Mouse (Mus musculus): ENCODE data around the gene Msln. TPM values are rescaled to one million over a fixed set of nuclear protein-coding genes. Genes with fewer than 3 reads are reported as not detected.

Msln gene
- polyA plus RNA-seq, 1 experiment from 2014 or later: 70.6 TPM

GRCm38 (mm10) chr17:25795609-25796092 is 41.5 kb upstream of the Msln start, which contains the start of gene AC134908.4:
Gene AC134908.4 (minus strand): TSS chr17:25795659.
- Histone ChIP-seq H3K36me3 (ENCODE audit: control insufficient read depth, insufficient read depth, low read length) (0 out of 2 replicates have a peak, but pooled peaks cover under 1% of the 10 kb centered on the region), H3K27me3 (ENCODE audit: control insufficient read depth, insufficient read depth, low read length) (no peaks in the 10 kb centered on the region), H3K4me3 (ENCODE audit: low read depth, low read length) (peak within 1 kb of the TSS; percentile 75), H3K9me3 (ENCODE audit: control insufficient read depth, low read length) (no peaks in the 10 kb centered on the region), H3K4me2 (replicated peaks; ENCODE audit: low read depth) (peak within 1 kb of the TSS; percentile 86), H3K9ac (ENCODE audit: low read length) (peak within 1 kb of the TSS; percentile 66), H3K4me1 (replicated peaks; ENCODE audit: control insufficient read depth, insufficient read depth) (peaks cover 3% of the 10 kb centered on the region; the same call in 1 of the 2 replicates), H3K27ac (replicated peaks) (peak within 1 kb of the TSS; percentile 8; the same call in 1 of the 2 replicates)
- DNase-seq (ENCODE audit: low spot score) (no peak), ATAC-seq (ENCODE audit: low FRiP score, low TSS enrichment) (no peak)
- no peak for TF ChIP-seq EP300 (optimal IDR thresholded peaks at IDR 0.05)
- 45% methylated on average over 6 of the region's 6 CpGs for WGBS

GRCm38 (mm10) chr17:25794998-25795397 is 40.8 kb upstream of the Msln start:
- Histone ChIP-seq H3K4me2 (replicated peaks; ENCODE audit: low read depth) (no peak overlapping the region), H3K9ac (ENCODE audit: low read length) (no peak overlapping the region), H3K27ac (replicated peaks) (0 out of 2 replicates have a peak overlapping the region, but pooled peaks have one; percentile 4), H3K27me3 (ENCODE audit: control insufficient read depth, insufficient read depth, low read length) (no peaks in the 10 kb centered on the region), H3K36me3 (ENCODE audit: control insufficient read depth, insufficient read depth, low read length) (peaks cover 3% of the 10 kb centered on the region; the same call in 1 of the 2 replicates), H3K9me3 (ENCODE audit: control insufficient read depth, low read length) (no peaks in the 10 kb centered on the region), H3K4me1 (replicated peaks; ENCODE audit: control insufficient read depth, insufficient read depth) (peaks cover 3% of the 10 kb centered on the region; the same call in 1 of the 2 replicates), H3K4me3 (ENCODE audit: low read depth, low read length) (no peak overlapping the region)
- ATAC-seq (ENCODE audit: low FRiP score, low TSS enrichment) (no peak), DNase-seq (ENCODE audit: low spot score) (no peak)
- whole genome bisulfite sequencing: 87% methylated on average over 17 of the region's 17 CpGs
- TF ChIP-seq EP300 (optimal IDR thresholded peaks at IDR 0.05) (no peak), CTCF (IDR thresholded peaks at IDR 0.05; ENCODE audit: low read depth) (no peak)

- no peak for ATAC-seq (ENCODE audit: low FRiP score, low TSS enrichment)
- WGBS: 69% methylated on average over 13 of the region's 13 CpGs
- Histone ChIP-seq H3K36me3 (ENCODE audit: control insufficient read depth, insufficient read depth, low read length) (peaks cover 9% of the 10 kb centered on the region; the same call in 1 of the 2 replicates), H3K4me1 (replicated peaks; ENCODE audit: control insufficient read depth, insufficient read depth) (peaks cover 3% of the 10 kb centered on the region; the same call in 1 of the 2 replicates), H3K9me3 (ENCODE audit: control insufficient read depth, low read length) (no peaks in the 10 kb centered on the region), H3K27ac (replicated peaks) (no peak overlapping the region), H3K4me3 (ENCODE audit: low read depth, low read length) (no peak overlapping the region), H3K9ac (ENCODE audit: low read length) (no peak overlapping the region), H3K4me2 (replicated peaks; ENCODE audit: low read depth) (no peak overlapping the region), H3K27me3 (ENCODE audit: control insufficient read depth, insufficient read depth, low read length) (no peaks in the 10 kb centered on the region)
- TF ChIP-seq CTCF (IDR thresholded peaks at IDR 0.05; ENCODE audit: low read depth) (no peak), EP300 (optimal IDR thresholded peaks at IDR 0.05) (no peak)
- no peak for DNase-seq (ENCODE audit: low spot score)
These were observed 40.0 kb upstream of the Msln start for GRCm38 (mm10) chr17:25794197-25794596.

- H3K27me3 ChIP-seq (ENCODE audit: control insufficient read depth, insufficient read depth, low read length): no peaks in the 10 kb centered on the region
- peak within 1 kb of the TSS; percentile 76 for H3K9ac ChIP-seq (ENCODE audit: low read length)
- TF ChIP-seq EP300 (optimal IDR thresholded peaks at IDR 0.05) (no peak), CTCF (IDR thresholded peaks at IDR 0.05; ENCODE audit: low read depth) (no peak)
- WGBS: under 1% methylated on average over 14 of the region's 14 CpGs
- H3K27ac ChIP-seq (replicated peaks): peak within 1 kb of the TSS; percentile 93
- H3K4me1 ChIP-seq (replicated peaks; ENCODE audit: control insufficient read depth, insufficient read depth): peaks cover 3% of the 10 kb centered on the region; the same call in 1 of the 2 replicates
- H3K4me3 ChIP-seq (ENCODE audit: low read depth, low read length): peak within 1 kb of the TSS; percentile 79
- H3K9me3 ChIP-seq (ENCODE audit: control insufficient read depth, low read length): no peaks in the 10 kb centered on the region
- ATAC-seq (ENCODE audit: low FRiP score, low TSS enrichment) (peak; percentile 50; the same call in 1 of the 2 replicates), DNase-seq (ENCODE audit: low spot score) (peak; percentile 68)
- peak within 1 kb of the TSS; percentile 87 for H3K4me2 ChIP-seq (replicated peaks; ENCODE audit: low read depth)
- peaks cover 9% of the 10 kb centered on the region; the same call in 1 of the 2 replicates for H3K36me3 ChIP-seq (ENCODE audit: control insufficient read depth, insufficient read depth, low read length)
These were observed 38.4 kb upstream of the Msln start, which contains the start of gene Fam173a for GRCm38 (mm10) chr17:25792615-25793014. Gene Fam173a (minus strand): TSS chr17:25792901.

- Histone ChIP-seq H3K27ac (replicated peaks) (peak overlapping the region; percentile 93), H3K4me2 (replicated peaks; ENCODE audit: low read depth) (peak overlapping the region; percentile 87), H3K36me3 (ENCODE audit: control insufficient read depth, insufficient read depth, low read length) (peaks cover 9% of the 10 kb centered on the region; the same call in 1 of the 2 replicates), H3K9me3 (ENCODE audit: control insufficient read depth, low read length) (no peaks in the 10 kb centered on the region), H3K4me1 (replicated peaks; ENCODE audit: control insufficient read depth, insufficient read depth) (peaks cover 3% of the 10 kb centered on the region; the same call in 1 of the 2 replicates), H3K4me3 (ENCODE audit: low read depth, low read length) (peak overlapping the region; percentile 79), H3K9ac (ENCODE audit: low read length) (peak overlapping the region; percentile 76), H3K27me3 (ENCODE audit: control insufficient read depth, insufficient read depth, low read length) (no peaks in the 10 kb centered on the region)
- peak; percentile 85 for DNase-seq (ENCODE audit: low spot score)
- TF ChIP-seq EP300 (optimal IDR thresholded peaks at IDR 0.05): no peak
- no peak for TF ChIP-seq CTCF (IDR thresholded peaks at IDR 0.05; ENCODE audit: low read depth)
- ATAC-seq (ENCODE audit: low FRiP score, low TSS enrichment): peak; percentile 78
- under 1% methylated on average over 45 of the region's 45 CpGs for WGBS
These were observed 37.8 kb upstream of the Msln start for GRCm38 (mm10) chr17:25791843-25792527.
